In the genomic region with DNA sequence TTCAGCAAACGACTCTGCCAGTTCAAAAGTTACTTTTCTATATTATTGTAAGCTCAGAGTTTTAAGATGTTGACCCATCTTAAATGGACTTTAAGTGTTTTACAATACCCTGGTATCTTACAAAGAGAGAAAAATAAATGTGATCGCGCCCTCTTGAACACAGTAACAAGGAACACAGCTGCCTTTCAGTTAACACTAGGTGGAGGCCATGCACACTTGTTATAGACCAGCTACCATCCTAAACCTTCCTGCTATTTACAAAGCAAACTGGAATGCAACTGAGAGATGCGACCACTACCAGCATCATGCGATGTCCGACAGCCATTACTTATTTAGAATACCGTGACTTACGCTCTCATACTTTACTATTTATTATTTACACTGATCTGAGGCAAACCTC, we compare ENCODE assay signal across 12 mouse cellular contexts.
"Had no signal": no experiment of that assay in that cellular context is flagged by ENCODE, and none has a peak within 500 bp of the region (broad histone marks: within the 10 kb centered on the region; RNA-seq: fewer than 3 reads in every experiment).

No protein-coding gene starts in this region.

- H3K4me2 ChIP-seq: limb, embryonic 13.5 days; midbrain, embryonic 13.5 days; neural tube, embryonic 12.5 days had no signal

- H3K9me3 ChIP-seq: limb, embryonic 13.5 days; midbrain, embryonic 13.5 days; neural tube, embryonic 12.5 days had no signal

- H3K9ac ChIP-seq: limb, embryonic 13.5 days; midbrain, embryonic 13.5 days; neural tube, embryonic 12.5 days had no signal

- H3K4me3 ChIP-seq: layer of hippocampus, adult 2 months; limb, embryonic 13.5 days; midbrain, embryonic 13.5 days; myocyte; neural tube, embryonic 12.5 days had no signal

- ATAC-seq: midbrain, embryonic 13.5 days had no signal

- H3K27ac ChIP-seq: limb, embryonic 13.5 days; midbrain, embryonic 13.5 days; neural tube, embryonic 12.5 days; stomach, postnatal 0 days had no signal

- H3K4me1 ChIP-seq: limb, embryonic 13.5 days; midbrain, embryonic 13.5 days; neural tube, embryonic 12.5 days had no signal

- DNase-seq: kidney, adult 18-20 months; kidney, postnatal 10 days; kidney, postnatal 4 days; left cerebral cortex, postnatal 4 days; lung, adult 18-20 months; thymus, postnatal 14 days had no signal

- H3K27me3 ChIP-seq: limb, embryonic 13.5 days; midbrain, embryonic 13.5 days; neural tube, embryonic 12.5 days had no signal
